Mouse (Mus musculus) kidney, postnatal 25 days (tissue): ENCODE measurements around the gene Ptger2.

Experiments
- DNase-seq, 2 experiments: peaks; one replicate each; pipeline ENCODE4 v3.0.0; 2021; ENCODE audit warnings: mixed read lengths in 2 of 2

Gene Ptger2

GRCm38 (mm10) chr14:45049689-45050418 lies 61.9 kb downstream of the Ptger2 start:
- DNase-seq, result peak in 1 of 2 experiments; percentile 32

GRCm38 (mm10) chr14:45050419-45050776 lies 62.4 kb downstream of the Ptger2 start:
- no peak for DNase-seq

DNA sequence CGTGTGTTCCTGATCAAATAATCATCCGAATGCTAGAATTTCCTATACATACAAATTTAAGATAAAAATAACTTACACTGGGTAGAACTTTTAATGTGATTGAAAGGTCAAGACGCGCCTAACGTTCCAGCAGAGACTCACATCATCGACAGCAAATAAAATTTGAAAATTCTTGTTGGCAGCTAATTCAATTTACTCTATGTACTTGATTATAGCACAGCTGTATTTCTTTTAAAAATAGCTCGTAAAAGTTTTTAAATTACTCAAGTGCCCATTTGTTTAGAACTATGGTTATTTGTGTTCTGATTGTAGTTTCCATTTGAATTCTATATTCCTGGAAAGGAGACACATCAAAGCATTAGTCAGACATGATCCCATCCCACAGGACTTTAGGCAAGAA lies 63.1 kb downstream of the Ptger2 start:
- DNase-seq, result no peak
